Mouse (Mus musculus): ENCODE measurements around the gene Rs1. TPM values are rescaled to one million over a fixed set of nuclear protein-coding genes. Genes with fewer than 3 reads are reported as not detected.
"Not testable (repeated sequence)": the region's sequence is repeated elsewhere in the genome, so short reads cannot be mapped to it uniquely, and the experiment has no call there.

Gene Rs1
- 0.05 and 0.06 TPM in 2 replicates for polyA plus RNA-seq (2015; fragmentation: Nextera tagmentation; extraction: Ambion mirVana)

DNA sequence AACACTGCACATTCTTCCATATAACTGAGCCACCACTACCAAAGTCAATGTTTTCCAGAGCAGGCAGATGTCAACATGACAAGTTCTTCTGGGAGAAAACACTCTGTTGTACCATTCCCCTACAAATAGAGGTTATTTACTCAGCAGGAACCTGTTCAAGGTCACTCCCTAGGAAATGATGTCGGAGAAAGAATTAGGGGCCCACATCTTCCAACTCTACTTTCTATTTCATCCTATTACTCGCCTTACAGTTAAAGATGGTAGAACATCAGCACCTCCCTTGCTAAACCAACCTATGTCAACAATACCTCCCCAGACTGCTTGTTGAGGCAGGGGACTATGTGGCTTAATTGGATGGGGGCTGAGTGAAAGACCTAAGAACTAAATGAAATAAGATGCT, at the start of gene Rs1:
Gene Rs1, plus strand, starts transcription at position 301 of the 400 bp plus-strand sequence.
- H3K9ac ChIP-seq = no peak within 1 kb of the TSS
- ATAC-seq (ENCODE audit: low FRiP score, low read depth) = no peak
- H3K4me2 ChIP-seq = peak within 1 kb of the TSS; percentile 55
- H3K27me3 ChIP-seq = peaks cover 7% of the 10 kb centered on the region; the same call in 1 of the 2 replicates
- H3K4me3 ChIP-seq = peak within 1 kb of the TSS; percentile 49
- WGBS = 90% methylated on average over 2 of the region's 2 CpGs
- H3K4me1 ChIP-seq (replicated peaks) = no peaks in the 10 kb centered on the region
- no peak within 1 kb of the TSS for H3K27ac ChIP-seq (replicated peaks)
- H3K9me3 ChIP-seq = no peaks in the 10 kb centered on the region
- no peaks in the 10 kb centered on the region for H3K36me3 ChIP-seq

DNA sequence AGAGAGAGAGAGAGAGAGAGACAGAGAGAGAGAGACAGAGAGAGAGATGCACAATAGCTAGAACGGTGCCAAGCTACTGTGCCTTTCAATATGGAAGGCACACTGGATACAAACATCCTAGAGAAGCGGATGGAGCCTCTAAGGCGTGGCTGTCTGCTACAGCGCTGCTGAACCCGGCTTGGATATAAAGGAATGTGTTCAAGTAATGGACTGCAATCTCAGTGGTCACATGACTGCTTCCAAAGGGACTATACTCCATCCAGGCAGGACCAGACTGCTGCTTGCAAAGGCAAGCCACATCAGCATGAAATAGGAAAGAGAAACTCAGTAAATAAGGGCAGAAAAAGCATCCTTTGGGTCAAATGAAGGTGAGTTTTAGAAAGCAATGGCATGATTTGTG, 32.2 kb upstream of the Rs1 start, which contains the start of gene Ppef1:
Gene Ppef1, minus strand, starts transcription at position 116 of the 400 bp plus-strand sequence.
- Histone ChIP-seq H3K4me2 (no peak within 1 kb of the TSS), H3K9me3 (no peaks in the 10 kb centered on the region), H3K36me3 (no peaks in the 10 kb centered on the region), H3K4me1 (replicated peaks) (no peaks in the 10 kb centered on the region), H3K27me3 (peaks cover 11% of the 10 kb centered on the region; the same call in 1 of the 2 replicates), H3K4me3 (no peak within 1 kb of the TSS), H3K27ac (replicated peaks) (no peak within 1 kb of the TSS), H3K9ac (no peak within 1 kb of the TSS)
- 81% methylated on average over 5 of the region's 5 CpGs for WGBS
- ATAC-seq (ENCODE audit: low FRiP score, low read depth) = no peak

DNA sequence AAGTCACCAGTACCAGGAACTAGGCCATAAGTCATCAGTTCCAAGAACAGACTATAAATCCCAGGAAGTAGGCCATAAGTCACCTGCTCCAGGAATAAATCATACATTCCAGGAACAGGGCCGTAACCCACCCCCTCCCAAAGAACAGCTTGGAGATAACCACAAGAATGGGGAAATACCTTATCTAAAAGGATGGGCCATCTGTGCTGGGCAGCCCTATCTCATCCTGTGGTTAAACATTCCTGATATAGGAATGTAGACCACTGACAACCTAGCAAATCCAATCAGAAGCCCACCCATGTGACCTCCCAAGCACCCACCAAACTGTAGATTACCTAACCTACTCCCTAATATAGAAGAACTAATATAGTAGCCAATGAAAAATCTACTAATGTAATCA, 22.4 kb upstream of the Rs1 start:
- Histone ChIP-seq H3K27me3 (peaks cover 2% of the 10 kb centered on the region; the same call in 1 of the 2 replicates), H3K27ac (replicated peaks) (no peak overlapping the region), H3K36me3 (no peaks in the 10 kb centered on the region), H3K9me3 (no peaks in the 10 kb centered on the region), H3K9ac (no peak overlapping the region), H3K4me2 (no peak overlapping the region), H3K4me1 (replicated peaks) (no peaks in the 10 kb centered on the region), H3K4me3 (no peak overlapping the region)
- 100% methylated on average over 1 of the region's 1 CpGs for WGBS
- no peak for ATAC-seq (ENCODE audit: low FRiP score, low read depth)

DNA sequence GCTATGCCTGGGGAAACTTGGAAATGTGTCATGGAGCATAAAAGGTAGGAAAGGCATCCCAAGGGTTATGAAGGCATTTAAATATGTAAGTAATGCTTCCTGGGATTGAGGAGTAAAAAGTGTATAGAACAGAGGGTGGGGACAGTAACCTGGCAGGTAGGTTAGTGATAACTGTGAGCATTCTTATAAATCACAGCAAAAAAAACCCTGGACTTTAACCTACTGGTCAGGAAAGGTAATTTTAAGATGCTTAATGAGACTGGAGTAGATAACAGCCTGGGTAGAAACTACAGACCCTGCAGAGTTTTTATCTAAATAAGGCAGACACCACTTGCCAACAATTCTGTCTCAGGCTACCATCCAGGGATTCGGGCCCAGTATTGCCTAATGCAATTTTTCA, 19.2 kb upstream of the Rs1 start:
- H3K27ac ChIP-seq (replicated peaks) = no peak overlapping the region
- WGBS = 71% methylated on average over 1 of the region's 1 CpGs
- H3K4me1 ChIP-seq (replicated peaks) = no peaks in the 10 kb centered on the region
- no peaks in the 10 kb centered on the region for H3K36me3 ChIP-seq
- peaks cover 5% of the 10 kb centered on the region; the same call in 1 of the 2 replicates for H3K27me3 ChIP-seq
- H3K4me3 ChIP-seq = no peak overlapping the region
- H3K9me3 ChIP-seq = no peaks in the 10 kb centered on the region
- no peak overlapping the region for H3K9ac ChIP-seq
- ATAC-seq (ENCODE audit: low FRiP score, low read depth) = no peak
- H3K4me2 ChIP-seq = no peak overlapping the region

DNA sequence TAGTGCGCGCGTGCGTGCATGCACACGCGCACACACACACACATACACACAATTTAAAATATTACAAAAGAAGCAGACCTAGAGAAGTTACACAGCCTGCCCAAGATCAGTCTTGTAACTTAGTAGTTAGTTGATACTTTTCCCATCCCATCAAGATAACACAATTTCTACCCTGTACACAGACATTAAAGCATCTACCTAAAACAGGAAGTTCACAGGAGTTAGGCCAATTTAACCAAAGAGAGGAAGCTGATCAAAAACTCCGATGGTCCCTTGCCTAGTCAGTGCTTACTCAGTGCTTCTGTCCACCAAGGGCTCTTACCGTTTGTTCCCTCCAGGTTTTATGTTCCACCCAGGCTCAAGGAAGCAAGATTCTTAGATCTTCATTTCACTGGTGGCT, 17.0 kb upstream of the Rs1 start:
- Histone ChIP-seq H3K27ac (replicated peaks) (no peak overlapping the region), H3K27me3 (peaks cover 7% of the 10 kb centered on the region), H3K4me3 (no peak overlapping the region), H3K4me2 (no peak overlapping the region), H3K4me1 (replicated peaks) (no peaks in the 10 kb centered on the region), H3K9me3 (no peaks in the 10 kb centered on the region), H3K9ac (no peak overlapping the region), H3K36me3 (no peaks in the 10 kb centered on the region)
- WGBS = 97% methylated on average over 8 of the region's 8 CpGs
- ATAC-seq (ENCODE audit: low FRiP score, low read depth) = no peak

DNA sequence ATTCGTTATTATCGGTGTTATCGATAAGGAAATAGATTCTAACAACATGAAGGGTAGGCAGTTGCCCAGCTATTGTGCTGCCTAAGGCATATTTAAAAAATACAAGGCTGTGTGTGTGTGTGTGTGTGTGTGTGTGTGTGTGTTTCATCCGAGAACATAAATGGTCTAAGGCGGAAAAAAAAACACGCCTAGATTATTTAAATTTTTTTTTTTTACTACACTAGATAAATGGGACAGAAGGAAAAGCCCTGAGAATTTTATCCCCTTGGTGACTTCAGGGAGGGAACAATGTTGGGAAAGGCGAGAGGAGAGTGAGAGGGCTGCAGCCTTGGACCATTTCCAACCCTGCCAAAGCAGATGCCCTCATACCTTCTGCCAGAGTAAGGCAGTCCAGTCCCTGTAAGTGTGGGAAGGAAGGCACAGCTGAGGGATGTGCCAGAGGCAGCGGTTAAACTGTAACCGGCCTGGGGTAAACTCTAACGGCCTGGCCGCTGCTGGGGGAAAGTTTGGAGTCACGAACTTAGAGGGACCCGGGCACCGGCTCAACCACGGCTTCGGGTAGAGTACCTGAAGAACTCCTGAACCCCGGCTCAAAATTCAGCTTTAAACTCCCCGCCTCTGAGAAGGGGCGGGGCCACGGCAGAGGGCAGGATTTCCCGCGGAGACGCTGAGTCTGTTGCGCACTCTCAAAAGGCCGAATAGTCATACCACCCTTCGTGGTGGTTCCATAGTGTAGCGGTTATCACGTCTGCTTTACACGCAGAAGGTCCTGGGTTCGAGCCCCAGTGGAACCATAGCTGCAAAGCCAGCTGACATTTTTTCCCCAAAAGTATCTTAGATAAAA, 2.2 kb upstream of the Rs1 start:
- Histone ChIP-seq H3K36me3 (no peaks in the 10 kb centered on the region), H3K9me3 (no peaks in the 10 kb centered on the region), H3K9ac (no peak overlapping the region), H3K4me2 (peak overlapping the region; percentile 55), H3K27me3 (peaks cover 9% of the 10 kb centered on the region; the same call in 1 of the 2 replicates), H3K4me1 (replicated peaks) (no peaks in the 10 kb centered on the region), H3K4me3 (peak overlapping the region; percentile 49), H3K27ac (replicated peaks) (no peak overlapping the region)
- peak; percentile 97 for ATAC-seq (ENCODE audit: low FRiP score, low read depth)
- 22% methylated on average over 30 of the region's 30 CpGs for WGBS

DNA sequence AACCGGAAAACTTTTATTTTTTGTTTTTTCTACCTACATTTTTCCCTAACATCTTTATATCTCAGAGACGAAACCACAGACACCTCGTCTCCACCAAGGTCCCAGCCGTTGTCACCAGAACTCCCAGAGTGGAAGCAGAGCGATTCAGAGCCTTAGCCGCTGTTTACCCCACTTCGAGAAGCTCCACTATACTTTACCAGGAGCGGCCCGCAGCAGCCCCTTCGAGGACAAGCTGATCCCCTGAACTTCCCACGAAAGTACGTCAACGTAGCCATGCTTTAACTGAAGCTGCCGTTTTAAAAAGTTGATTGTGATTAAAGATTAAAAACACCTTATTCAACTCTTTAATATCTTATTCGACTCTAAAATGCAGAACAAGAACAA, 1.6 kb upstream of the Rs1 start:
- H3K27me3 ChIP-seq = peaks cover 9% of the 10 kb centered on the region; the same call in 1 of the 2 replicates
- ATAC-seq (ENCODE audit: low FRiP score, low read depth) = peak; percentile 90
- H3K9ac ChIP-seq = no peak overlapping the region
- no peaks in the 10 kb centered on the region for H3K4me1 ChIP-seq (replicated peaks)
- H3K27ac ChIP-seq (replicated peaks) = no peak overlapping the region
- no peaks in the 10 kb centered on the region for H3K36me3 ChIP-seq
- H3K4me2 ChIP-seq = peak overlapping the region; percentile 55
- 24% methylated on average over 15 of the region's 15 CpGs for WGBS
- peak overlapping the region; percentile 49 for H3K4me3 ChIP-seq
- H3K9me3 ChIP-seq = no peaks in the 10 kb centered on the region

DNA sequence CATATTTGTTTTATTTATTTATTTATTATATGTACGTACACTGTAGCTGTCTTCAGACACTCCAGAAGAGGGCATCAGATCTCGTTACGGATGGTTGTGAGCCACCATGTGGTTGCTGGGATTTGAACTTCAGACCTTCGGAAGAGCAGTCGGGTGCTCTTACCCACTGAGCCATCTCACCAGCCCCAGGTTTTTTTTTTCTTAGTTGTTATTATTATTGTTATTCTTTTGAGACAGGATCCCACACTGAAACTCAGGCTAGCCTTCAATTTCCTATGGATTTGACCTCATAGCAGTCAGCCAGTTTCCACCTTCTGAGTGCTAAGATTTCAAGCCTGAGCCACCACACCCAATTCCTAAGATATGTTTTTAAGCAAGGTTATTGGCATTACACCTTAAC, 1.8 kb downstream of the Rs1 start:
- not testable (repeated sequence) for ATAC-seq (ENCODE audit: low FRiP score, low read depth); H3K9me3 ChIP-seq; H3K9ac ChIP-seq; H3K27me3 ChIP-seq; H3K4me2 ChIP-seq; H3K36me3 ChIP-seq; H3K4me3 ChIP-seq; H3K27ac ChIP-seq (replicated peaks); H3K4me1 ChIP-seq (replicated peaks)
- 92% methylated on average over 5 of the region's 5 CpGs for WGBS

DNA sequence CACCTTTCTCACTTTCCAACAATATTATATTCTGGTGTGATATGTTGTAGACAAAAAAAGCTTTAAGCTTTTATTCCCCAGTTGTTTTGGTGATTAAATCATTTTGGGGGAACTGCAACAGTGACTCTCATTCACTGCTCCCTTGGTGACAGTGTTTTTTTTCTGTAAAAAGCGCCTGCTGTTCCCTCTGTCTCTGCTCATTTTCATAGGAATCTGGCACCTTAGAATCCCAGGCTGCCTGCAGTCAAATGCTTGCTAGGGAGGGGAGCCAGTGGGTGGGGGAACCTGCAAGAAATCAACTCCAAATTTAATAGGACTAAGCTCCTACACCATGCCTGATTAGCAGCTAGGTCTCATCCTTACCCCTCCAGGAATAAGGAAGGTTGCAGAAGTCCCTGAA, 5.2 kb downstream of the Rs1 start:
- no peak overlapping the region for H3K9ac ChIP-seq
- 18% methylated on average over 1 of the region's 1 CpGs for WGBS
- H3K27me3 ChIP-seq = peaks cover 6% of the 10 kb centered on the region; the same call in 1 of the 2 replicates
- H3K36me3 ChIP-seq = no peaks in the 10 kb centered on the region
- H3K27ac ChIP-seq (replicated peaks) = no peak overlapping the region
- no peak overlapping the region for H3K4me2 ChIP-seq
- no peak overlapping the region for H3K4me3 ChIP-seq
- ATAC-seq (ENCODE audit: low FRiP score, low read depth) = no peak
- no peaks in the 10 kb centered on the region for H3K9me3 ChIP-seq
- H3K4me1 ChIP-seq (replicated peaks) = no peaks in the 10 kb centered on the region

DNA sequence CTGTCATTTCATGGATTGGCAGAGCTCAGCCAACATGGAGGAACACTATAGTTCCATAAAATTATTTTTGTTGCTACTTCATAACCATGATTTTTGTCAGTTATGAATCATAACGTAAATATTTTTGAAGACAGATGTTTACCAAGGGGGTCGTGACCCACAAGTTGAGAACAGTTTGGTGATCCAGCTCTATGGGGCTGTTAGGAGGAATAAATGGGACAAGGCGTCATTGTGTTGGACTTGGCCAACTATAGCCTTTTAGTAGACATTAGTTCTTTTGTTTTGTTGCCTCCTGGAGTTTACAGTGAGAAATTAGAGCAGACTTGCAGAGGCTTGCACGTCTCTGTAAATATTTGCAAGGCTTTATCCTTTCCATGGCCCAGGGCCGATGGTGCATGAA, 14.5 kb downstream of the Rs1 start:
- Histone ChIP-seq H3K36me3 (no peaks in the 10 kb centered on the region), H3K9me3 (no peaks in the 10 kb centered on the region), H3K27ac (replicated peaks) (no peak overlapping the region), H3K4me2 (no peak overlapping the region), H3K27me3 (0 out of 2 replicates have a peak, but pooled peaks cover 2% of the 10 kb centered on the region), H3K4me3 (no peak overlapping the region), H3K9ac (no peak overlapping the region), H3K4me1 (replicated peaks) (no peaks in the 10 kb centered on the region)
- ATAC-seq (ENCODE audit: low FRiP score, low read depth) = no peak
- 79% methylated on average over 5 of the region's 5 CpGs for WGBS

DNA sequence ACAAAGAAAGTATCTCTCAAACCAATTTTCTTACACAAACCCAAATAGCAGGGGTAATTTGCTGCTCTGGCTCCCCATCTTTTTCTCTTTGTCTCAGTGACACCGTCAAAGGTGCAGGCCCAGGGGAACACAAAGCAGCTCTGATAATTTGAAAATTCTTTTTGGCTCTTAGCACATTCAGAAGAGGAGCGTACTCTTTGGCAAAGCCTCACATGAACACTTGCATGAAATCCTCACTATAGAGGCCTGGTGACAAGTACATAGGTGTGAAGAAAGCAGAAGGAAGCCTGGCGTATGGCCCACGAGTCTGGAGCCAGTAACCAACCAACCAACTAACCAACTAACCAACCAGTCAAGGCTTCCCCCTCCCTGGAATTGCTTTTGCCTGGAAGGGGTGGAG, 27.1 kb downstream of the Rs1 start:
- Histone ChIP-seq H3K9ac (no peak overlapping the region), H3K4me2 (no peak overlapping the region), H3K27me3 (0 out of 2 replicates have a peak, but pooled peaks cover 3% of the 10 kb centered on the region), H3K4me1 (replicated peaks) (no peaks in the 10 kb centered on the region), H3K27ac (replicated peaks) (no peak overlapping the region), H3K4me3 (no peak overlapping the region), H3K9me3 (no peaks in the 10 kb centered on the region), H3K36me3 (no peaks in the 10 kb centered on the region)
- no peak for ATAC-seq (ENCODE audit: low FRiP score, low read depth)
- WGBS = 82% methylated on average over 4 of the region's 4 CpGs

DNA sequence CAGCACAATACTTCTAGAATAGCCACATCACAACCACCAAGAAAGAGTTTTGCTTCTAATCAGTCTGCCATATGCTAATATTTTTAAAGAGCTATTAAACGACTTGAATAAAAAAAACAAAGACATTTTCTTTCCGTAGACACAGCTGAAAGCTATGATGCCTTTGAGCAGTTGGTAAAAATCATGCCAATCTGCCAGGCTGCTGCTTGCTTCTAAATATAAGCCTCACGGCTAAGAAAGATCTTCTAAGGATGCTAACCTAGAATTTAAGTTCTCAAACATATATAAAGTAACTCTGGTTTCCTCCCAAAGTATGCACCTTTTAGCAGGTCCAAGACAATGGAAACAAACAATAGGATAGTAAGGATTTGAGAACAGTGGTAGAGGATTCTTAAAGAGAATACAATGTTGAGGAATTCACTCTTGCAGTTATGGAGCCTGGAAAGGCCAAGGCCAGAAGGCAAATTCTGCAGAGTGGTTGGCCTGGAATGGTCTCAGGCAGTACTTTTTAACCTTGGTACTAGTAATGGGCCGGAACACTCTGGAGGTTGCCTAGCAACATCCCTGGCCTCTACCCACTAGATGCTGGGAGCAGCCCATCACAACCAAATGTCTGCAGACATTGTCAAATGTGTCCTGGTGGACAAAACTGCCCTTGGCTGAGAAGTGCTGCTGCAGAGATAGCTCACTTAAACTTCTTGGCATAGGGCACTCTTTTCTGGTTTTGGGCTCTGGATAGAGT, 36.8 kb downstream of the Rs1 start:
- H3K27me3 ChIP-seq = no peaks in the 10 kb centered on the region
- H3K36me3 ChIP-seq = no peaks in the 10 kb centered on the region

More for the DNA sequence above, 36.8 kb downstream of the Rs1 start:
- H3K4me3 ChIP-seq = no peak overlapping the region
- no peak overlapping the region for H3K4me2 ChIP-seq
- 80% methylated on average over 4 of the region's 4 CpGs for WGBS
- H3K4me1 ChIP-seq (replicated peaks) = no peaks in the 10 kb centered on the region
- no peak overlapping the region for H3K27ac ChIP-seq (replicated peaks)
- H3K9me3 ChIP-seq = no peaks in the 10 kb centered on the region
- no peak for ATAC-seq (ENCODE audit: low FRiP score, low read depth)
- no peak overlapping the region for H3K9ac ChIP-seq

Measured in hindbrain, embryonic 15.5 days (tissue).